Mouse (Mus musculus): ENCODE data around the gene Uqcrc2.

Uqcrc2 gene

GRCm38 (mm10) chr7:120693831-120694375 is 58.9 kb downstream of the Uqcrc2 start:
- DNase-seq: no peak

GRCm38 (mm10) chr7:120695196-120695595 is 60.2 kb downstream of the Uqcrc2 start:
- DNase-seq: no peak

- no peak for DNase-seq
Measured at GRCm38 (mm10) chr7:120695641-120696040, 60.7 kb downstream of the Uqcrc2 start.

DNA sequence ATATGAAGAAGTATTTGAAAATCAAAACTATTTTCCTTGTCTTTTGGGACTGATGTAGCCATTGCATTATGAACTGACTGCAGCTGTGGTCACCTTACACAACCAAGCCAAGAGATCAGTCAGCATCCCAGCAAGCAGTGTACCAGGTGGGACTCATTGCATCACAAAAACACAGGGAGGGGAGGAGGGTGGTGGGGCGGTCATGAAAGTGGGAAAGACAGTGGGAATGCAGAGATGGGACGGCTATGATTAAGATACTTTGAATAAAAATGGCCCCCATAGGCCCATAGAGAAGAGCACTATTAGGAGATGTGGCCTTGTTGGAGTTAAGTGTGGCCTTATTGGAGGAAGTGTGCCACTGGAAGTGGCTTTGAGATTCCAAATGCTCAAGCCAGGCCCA is 61.4 kb downstream of the Uqcrc2 start:
- DNase-seq: no peak

DNA sequence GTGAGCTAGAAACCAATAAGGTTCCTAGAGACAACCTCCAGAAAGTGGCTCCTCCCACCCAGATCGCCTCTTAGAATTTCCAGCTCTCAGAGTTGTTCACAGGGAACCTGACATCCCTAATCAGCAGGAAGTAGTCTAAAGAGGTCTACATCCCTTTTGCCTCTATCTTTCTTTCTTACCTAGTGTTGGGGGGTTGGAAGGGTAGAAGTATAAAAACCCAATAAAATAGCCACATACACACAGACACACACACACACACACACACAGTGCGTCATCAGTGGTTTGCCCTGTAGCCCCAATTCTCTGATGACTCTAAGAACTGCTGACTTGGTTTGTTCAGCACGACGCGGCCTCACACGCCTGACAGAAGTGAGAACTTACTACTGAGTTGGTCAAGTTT is 64.6 kb downstream of the Uqcrc2 start:
- no peak for DNase-seq

DNA sequence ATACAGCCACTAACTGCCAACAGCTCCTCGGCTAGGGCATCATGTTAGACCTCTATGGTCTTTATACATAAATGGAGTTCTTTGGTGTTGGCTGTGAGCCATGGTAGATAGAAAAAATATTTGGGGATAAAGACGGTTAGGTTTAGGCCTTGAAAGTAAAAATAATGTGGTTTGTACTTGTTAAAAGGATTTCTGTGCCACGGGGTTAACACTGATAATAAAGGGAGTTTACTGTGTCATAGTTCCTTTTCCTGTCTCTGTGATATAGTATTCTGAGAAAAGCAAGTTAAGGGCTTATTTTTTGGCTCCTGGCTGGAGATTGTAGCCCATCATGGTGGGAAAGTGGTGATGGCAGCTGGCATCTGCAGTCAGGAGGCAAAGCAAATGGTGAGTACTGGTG is 68.9 kb downstream of the Uqcrc2 start:
- no peak for DNase-seq
